Mouse (Mus musculus) erythroblast, embryonic 14.5 days (primary cell): Measurements from ENCODE around the gene Atp6v1d.

Experiments used
- GATA1 ChIP-seq: IDR thresholded peaks from 2 replicates; pipeline ENCODE4 v1.6.1; 2012; ENCODE audit warnings: low read length, inconsistent platforms, mixed read lengths
- TAL1 ChIP-seq: IDR thresholded peaks from 3 replicates; pipeline ENCODE4 v1.6.1; 2012; ENCODE audit warnings: low read length, inconsistent platforms, mixed read lengths

GRCm38 (mm10) chr12:78910684-78911461 is 49.4 kb upstream of the Atp6v1d start:
- TF ChIP-seq TAL1 (peak; percentile 57; the same call in 2 of the 3 replicates), GATA1 (peak; percentile 93)
